Mouse (Mus musculus): ENCODE data around the gene Rab4b.
A peak's percentile ranks its signal among the peaks of the same experiment; 100 is the strongest.

- TF ChIP-seq CTCF (IDR thresholded peaks at IDR 0.05; ENCODE audit: control insufficient read depth, insufficient read depth, insufficient read length) = no peak
- peak; percentile 87 for TF ChIP-seq MAX (IDR thresholded peaks at IDR 0.05)
- TF ChIP-seq MYOD1 (IDR thresholded peaks at IDR 0.05; ENCODE audit: control insufficient read depth, insufficient read length, low read depth) = peak; percentile 85
- TF ChIP-seq MYOG (IDR thresholded peaks at IDR 0.05; ENCODE audit: control insufficient read depth, extremely low read depth, insufficient read length) = no peak
- peak; percentile 99 for TF ChIP-seq USF1 (IDR thresholded peaks at IDR 0.05; ENCODE audit: low read depth)
- no peak for TF ChIP-seq FOSL1 (IDR thresholded peaks at IDR 0.05; ENCODE audit: insufficient read depth, low read length, poor library complexity, severe bottlenecking)
Measured at GRCm38 (mm10) chr7:27195681-27196611, 17.2 kb upstream of the Rab4b start, which contains the start of the genes BC024978 and Snrpa.
